ENCODE assay signal across 20 mouse cellular contexts in the genomic region with DNA sequence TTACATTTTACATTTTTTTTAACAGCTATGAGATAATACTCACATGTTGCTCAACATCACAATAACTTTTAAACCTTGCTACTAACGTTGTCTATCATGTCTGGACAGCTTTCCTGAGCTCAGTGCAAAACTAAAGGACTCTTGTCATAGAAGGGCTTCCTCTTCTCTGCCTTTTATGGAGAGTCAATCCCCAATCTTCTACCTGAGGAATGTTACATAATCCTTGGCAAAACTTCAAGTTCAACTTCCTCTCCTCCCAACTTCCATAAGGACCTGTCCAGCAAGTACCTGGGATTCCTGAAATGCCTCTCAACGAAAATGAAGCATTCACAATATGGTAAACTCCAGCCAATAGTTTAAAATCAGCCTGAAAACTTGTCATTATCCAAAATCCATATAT.
"Had no signal": no experiment of that assay in that cellular context is flagged by ENCODE, and none has a peak within 500 bp of the region (broad histone marks: within the 10 kb centered on the region; RNA-seq: fewer than 3 reads in every experiment).

No protein-coding gene starts in this region.

- H3K4me2 ChIP-seq: intestine, embryonic 15.5 days; limb, embryonic 12.5 days; limb, embryonic 15.5 days; liver, embryonic 12.5 days; liver, embryonic 15.5 days; midbrain, embryonic 13.5 days; neural tube, embryonic 13.5 days; stomach, embryonic 15.5 days had no signal

- H3K27ac ChIP-seq: intestine, embryonic 15.5 days; kidney, postnatal 0 days; limb, embryonic 12.5 days; limb, embryonic 15.5 days; liver, embryonic 12.5 days; liver, embryonic 15.5 days; macrophage; midbrain, embryonic 13.5 days; neural tube, embryonic 13.5 days; stomach, embryonic 15.5 days had no signal

- DNase-seq: kidney, adult 11 months; kidney, postnatal 4 days; left cerebral cortex, postnatal 4 days; retina, postnatal 1 day; right cerebral cortex, postnatal 25 days; spleen, adult 18-20 months; thymus, postnatal 36 days had no signal

- H3K4me3 ChIP-seq: intestine, embryonic 15.5 days; limb, embryonic 12.5 days; limb, embryonic 15.5 days; liver, embryonic 12.5 days; liver, embryonic 15.5 days; midbrain, embryonic 13.5 days; myocyte; neural tube, embryonic 13.5 days; stomach, embryonic 15.5 days had no signal

- H3K9ac ChIP-seq: intestine, embryonic 15.5 days; limb, embryonic 12.5 days; limb, embryonic 15.5 days; liver, embryonic 12.5 days; liver, embryonic 15.5 days; midbrain, embryonic 13.5 days; neural tube, embryonic 13.5 days; stomach, embryonic 15.5 days had no signal

- H3K4me1 ChIP-seq: intestine, embryonic 15.5 days; limb, embryonic 12.5 days; limb, embryonic 15.5 days; liver, embryonic 12.5 days; liver, embryonic 15.5 days; midbrain, embryonic 13.5 days; neural tube, embryonic 13.5 days; stomach, embryonic 15.5 days had no signal

- H3K36me3 ChIP-seq: intestine, embryonic 15.5 days; limb, embryonic 12.5 days; limb, embryonic 15.5 days; liver, embryonic 12.5 days; liver, embryonic 15.5 days; midbrain, embryonic 13.5 days; neural tube, embryonic 13.5 days; stomach, embryonic 15.5 days had no signal

- ATAC-seq: hindbrain, embryonic 16.5 days; intestine, embryonic 15.5 days; liver, embryonic 12.5 days; midbrain, embryonic 13.5 days; midbrain, embryonic 16.5 days had no signal

- H3K27me3 ChIP-seq: intestine, embryonic 15.5 days; limb, embryonic 12.5 days; limb, embryonic 15.5 days; liver, embryonic 12.5 days; liver, embryonic 15.5 days; midbrain, embryonic 13.5 days; neural tube, embryonic 13.5 days; stomach, embryonic 15.5 days had no signal

- H3K9me3 ChIP-seq: intestine, embryonic 15.5 days; limb, embryonic 12.5 days; limb, embryonic 15.5 days; liver, embryonic 12.5 days; liver, embryonic 15.5 days; midbrain, embryonic 13.5 days; neural tube, embryonic 13.5 days; stomach, embryonic 15.5 days had no signal
